Mouse (Mus musculus) spleen, adult 2 months (tissue): ENCODE results near the gene Fam193b.

Source experiments
- CTCF ChIP-seq: fragments of 200-500 bp; IDR thresholded peaks from 2 replicates; pipeline ENCODE4 v1.5.1; 2011; ENCODE audit warnings: mild to moderate bottlenecking, inconsistent platforms; ENCODE audit not compliant: insufficient read depth, insufficient read length, insufficient replicate concordance; ENCODE audit errors: extremely low read depth
- POLR2A ChIP-seq: fragments of 200-500 bp; IDR thresholded peaks from 2 replicates; pipeline ENCODE4 v1.6.1; 2011; ENCODE audit warnings: low read depth, low read length, inconsistent platforms

DNA sequence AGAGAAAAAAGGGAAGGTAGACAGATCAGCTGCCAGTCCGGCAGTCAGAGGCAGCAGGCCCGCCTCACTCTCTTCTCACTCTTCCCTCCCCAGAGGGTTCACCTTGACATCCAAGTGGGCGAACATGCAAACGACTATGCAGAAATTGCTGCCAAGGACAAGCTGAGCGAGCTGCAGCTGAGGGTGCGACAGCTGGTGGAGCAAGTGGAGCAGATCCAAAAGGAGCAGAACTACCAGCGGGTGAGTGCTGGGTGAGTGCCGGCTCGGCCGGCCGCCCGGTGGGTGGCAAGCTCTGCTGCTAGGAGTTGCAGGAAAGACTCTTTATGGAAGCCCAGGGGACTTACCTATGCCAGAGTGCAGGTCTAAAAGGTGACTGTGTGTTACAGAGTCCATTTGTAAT, 24.5 kb upstream of the Fam193b start:
- TF ChIP-seq POLR2A (no peak), CTCF (no peak)
